Mouse (Mus musculus): ENCODE data around the gene Samd9l.
"Not testable (repeated sequence)": the region's sequence is repeated elsewhere in the genome, so short reads cannot be mapped to it uniquely, and the experiment has no call there.

The Samd9l gene

GRCm38 (mm10) chr6:3341479-3341878, 57.9 kb downstream of the Samd9l start:
- DNase-seq: no peak

DNA sequence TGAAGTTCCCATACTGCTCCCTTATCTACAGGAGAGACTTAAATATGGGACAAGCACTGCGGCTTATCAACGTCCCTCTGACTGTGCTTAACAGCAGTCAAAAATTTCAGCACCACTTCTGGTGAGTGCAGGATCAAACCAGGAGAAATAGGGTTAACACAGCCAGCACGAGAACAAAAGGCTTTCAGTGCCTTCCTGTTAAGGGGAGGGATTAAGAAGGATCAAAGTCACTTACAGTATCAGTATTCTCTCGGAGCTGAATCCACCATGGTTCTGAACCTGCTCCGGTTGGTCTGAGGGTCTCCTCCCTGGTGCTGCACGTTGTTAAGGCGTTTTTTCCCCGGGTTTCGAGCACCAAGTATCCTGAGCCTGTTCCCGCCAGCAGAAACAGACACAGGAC, 58.4 kb downstream of the Samd9l start:
- not testable (repeated sequence) for DNase-seq

DNA sequence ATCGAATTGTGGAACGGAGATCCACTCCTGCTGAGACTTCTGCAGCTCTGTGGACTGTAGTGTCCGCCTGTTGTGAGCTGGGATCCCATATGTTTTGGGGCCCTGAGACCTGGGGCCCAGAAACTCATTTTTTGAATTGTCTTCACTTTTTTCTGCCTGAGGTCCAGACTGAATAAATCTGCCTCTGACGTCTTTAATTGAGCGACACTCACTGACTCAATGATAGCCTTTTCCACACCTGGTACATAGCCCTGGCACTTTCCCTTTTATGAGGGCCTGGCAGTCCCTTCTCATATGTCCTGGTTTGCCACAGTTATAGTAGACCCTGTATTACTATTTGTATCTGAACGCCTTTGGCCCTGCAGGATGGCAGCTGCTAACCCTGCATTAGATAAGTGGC, 60.2 kb downstream of the Samd9l start:
- not testable (repeated sequence) for DNase-seq

All from B cell, adult 2 months (primary cell).